Mouse (Mus musculus) forebrain, embryonic 14.5 days (tissue): ENCODE data around the gene Tuba1c. TPM values are rescaled to one million over a fixed set of nuclear protein-coding genes. Genes with fewer than 3 reads are reported as not detected.
"Not testable (repeated sequence)": the region's sequence is repeated elsewhere in the genome, so short reads cannot be mapped to it uniquely, and the experiment has no call there.

Source experiments
- ATAC-seq: fragments of 200-750 bp; cut with Nextera tagmentation; 2 replicates; pipeline ENCODE4 v1.8.0; 2017; ENCODE audit warnings: mild to moderate bottlenecking, moderate library complexity
- DNase-seq: peaks from one replicate; pipeline ENCODE4 v3.0.0-alpha.2; 2015; ENCODE audit warnings: low spot score
- H3K27ac ChIP-seq: fragments of 300-500 bp; sonication (generic); 2 replicates; pipeline ENCODE4 v1.5.1; 2014; ENCODE audit warnings: low read depth, mild to moderate bottlenecking, control low read depth, low read length, moderate library complexity
- H3K27me3 ChIP-seq: fragments of 300-500 bp; sonication (generic); replicated peaks from 2 replicates; pipeline ENCODE4 v1.6.1; 2014; ENCODE audit warnings: low read length, control low read depth, mixed read lengths; ENCODE audit not compliant: control insufficient read depth, insufficient read depth
- H3K36me3 ChIP-seq: fragments of 300-500 bp; sonication (generic); 2 replicates; pipeline ENCODE4 v1.6.1; 2014; ENCODE audit warnings: low read length, control low read depth; ENCODE audit not compliant: control insufficient read depth, insufficient read depth
- H3K4me1 ChIP-seq: fragments of 300-500 bp; sonication (generic); 2 replicates; pipeline ENCODE4 v1.6.1; 2014; ENCODE audit warnings: antibody characterized with exemption, low read length, control low read depth; ENCODE audit not compliant: control insufficient read depth, insufficient read depth
- H3K4me2 ChIP-seq: fragments of 300-500 bp; sonication (generic); 2 replicates; pipeline ENCODE4 v1.6.1; 2014; ENCODE audit warnings: mild to moderate bottlenecking, control low read depth, low read length
- H3K4me3 ChIP-seq: fragments of 300-500 bp; sonication (generic); 2 replicates; pipeline ENCODE4 v1.5.1; 2014; ENCODE audit warnings: low read depth, low read length, control low read depth
- H3K9ac ChIP-seq: fragments of 300-500 bp; sonication (generic); 2 replicates; pipeline ENCODE4 v1.6.1; 2014; ENCODE audit warnings: mild to moderate bottlenecking, low read length, control low read depth, moderate library complexity
- H3K9me3 ChIP-seq: fragments of 300-500 bp; sonication (generic); replicated peaks from 2 replicates; pipeline ENCODE4 v1.6.1; 2016; ENCODE audit warnings: low read length, control low read depth, mixed read lengths; ENCODE audit not compliant: control insufficient read depth
- WGBS: fragments of 180-500 bp; shearing (Covaris S2); extraction: QIAGEN DNeasy Blood & Tissue Kit; methylation state at CpG from one replicate; pipeline ENCODE4 v1.1.7; 2014; 5-methylcytosine and 5-hydroxymethylcytosine counted together
- polyA plus RNA-seq: library from polyadenylated mRNA; unstranded; fragments of >200 nt; fragmentation: Nextera tagmentation; extraction: Ambion mirVana; gene quantifications from 2 replicates; pipeline ENCODE4 v1.2.1, GENCODE M21; 2014

Tuba1c gene
- polyA plus RNA-seq, 1 experiment from 2014 or later, result 93.1 TPM

DNA sequence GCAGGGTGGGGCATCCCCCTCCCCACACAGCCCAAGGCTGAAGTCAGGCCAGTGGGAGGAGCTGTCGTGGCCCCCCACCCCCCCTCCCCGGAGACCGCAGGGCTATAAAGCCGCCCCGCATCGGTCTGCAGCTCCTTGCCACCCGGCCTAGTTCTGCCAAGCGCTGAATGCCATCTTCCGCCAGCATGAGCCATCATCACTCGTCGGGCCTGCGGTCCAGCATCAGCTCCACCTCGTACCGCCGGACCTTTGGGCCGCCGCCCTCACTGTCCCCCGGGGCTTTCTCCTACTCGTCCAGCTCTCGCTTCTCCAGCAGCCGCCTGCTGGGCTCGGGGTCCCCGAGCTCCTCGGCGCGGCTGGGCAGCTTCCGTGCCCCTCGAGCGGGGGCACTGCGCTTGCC lies 25.3 kb downstream of the Tuba1c start, which contains the start of gene Prph:
Prph (plus strand) TSS at position 135 of the 400 bp plus-strand sequence.
- Histone ChIP-seq H3K4me2 (peak within 1 kb of the TSS; percentile 65), H3K4me3 (peak within 1 kb of the TSS; percentile 30), H3K9ac (peak within 1 kb of the TSS; percentile 40), H3K27me3 (peaks cover 60% of the 10 kb centered on the region), H3K9me3 (no peaks in the 10 kb centered on the region), H3K4me1 (peaks cover 15% of the 10 kb centered on the region), H3K36me3 (no peaks in the 10 kb centered on the region), H3K27ac (no peak within 1 kb of the TSS)
- WGBS, result 3% methylated on average over 29 of the region's 30 CpGs
- ATAC-seq (no peak), DNase-seq (no peak)

DNA sequence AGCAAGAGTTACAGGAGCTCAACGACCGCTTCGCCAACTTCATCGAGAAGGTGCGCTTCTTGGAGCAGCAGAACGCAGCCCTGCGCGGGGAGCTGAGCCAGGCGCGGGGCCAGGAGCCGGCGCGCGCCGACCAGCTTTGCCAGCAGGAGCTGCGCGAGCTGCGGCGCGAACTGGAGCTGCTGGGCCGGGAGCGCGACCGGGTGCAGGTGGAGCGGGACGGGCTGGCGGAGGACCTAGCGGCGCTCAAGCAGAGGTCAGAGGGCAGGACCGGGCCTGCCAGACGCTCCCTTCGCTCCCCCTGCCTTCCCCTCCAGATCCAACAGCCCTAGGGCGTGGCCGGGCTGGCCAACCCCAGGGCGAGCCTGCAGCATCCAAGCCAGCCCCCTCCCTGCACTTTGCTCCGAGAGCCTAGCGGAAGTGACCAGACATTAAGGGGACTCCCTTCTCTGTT lies 25.8 kb downstream of the Tuba1c start:
- ATAC-seq, result peak; percentile 70
- Histone ChIP-seq H3K4me2 (peak overlapping the region; percentile 65), H3K9ac (peak overlapping the region; percentile 40), H3K4me3 (peak overlapping the region; percentile 30), H3K4me1 (peaks cover 15% of the 10 kb centered on the region), H3K27ac (no peak overlapping the region), H3K9me3 (no peaks in the 10 kb centered on the region), H3K27me3 (peaks cover 60% of the 10 kb centered on the region), H3K36me3 (no peaks in the 10 kb centered on the region)
- under 1% methylated on average over 37 of the region's 37 CpGs for WGBS
- peak; percentile 74 for DNase-seq

DNA sequence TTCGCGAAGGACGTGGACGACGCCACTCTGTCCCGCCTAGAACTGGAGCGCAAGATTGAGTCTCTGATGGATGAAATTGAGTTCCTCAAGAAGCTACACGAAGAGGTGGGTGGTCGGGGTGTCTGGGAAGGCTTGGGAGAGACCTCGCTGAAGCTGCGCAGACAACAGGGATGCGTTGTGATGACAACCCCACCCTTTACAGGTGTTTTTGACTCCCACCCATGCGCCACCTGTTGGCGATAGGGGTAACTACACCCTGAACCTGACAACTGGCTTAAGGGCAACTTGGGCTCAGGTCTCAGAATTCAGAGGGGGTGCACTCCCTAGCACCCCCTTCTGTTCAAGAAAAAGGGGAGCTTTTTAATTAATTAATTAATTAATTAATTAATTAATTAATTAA lies 26.6 kb downstream of the Tuba1c start:
- H3K4me2 ChIP-seq, result peak overlapping the region; percentile 65
- 3% methylated on average over 14 of the region's 14 CpGs for WGBS

DNA sequence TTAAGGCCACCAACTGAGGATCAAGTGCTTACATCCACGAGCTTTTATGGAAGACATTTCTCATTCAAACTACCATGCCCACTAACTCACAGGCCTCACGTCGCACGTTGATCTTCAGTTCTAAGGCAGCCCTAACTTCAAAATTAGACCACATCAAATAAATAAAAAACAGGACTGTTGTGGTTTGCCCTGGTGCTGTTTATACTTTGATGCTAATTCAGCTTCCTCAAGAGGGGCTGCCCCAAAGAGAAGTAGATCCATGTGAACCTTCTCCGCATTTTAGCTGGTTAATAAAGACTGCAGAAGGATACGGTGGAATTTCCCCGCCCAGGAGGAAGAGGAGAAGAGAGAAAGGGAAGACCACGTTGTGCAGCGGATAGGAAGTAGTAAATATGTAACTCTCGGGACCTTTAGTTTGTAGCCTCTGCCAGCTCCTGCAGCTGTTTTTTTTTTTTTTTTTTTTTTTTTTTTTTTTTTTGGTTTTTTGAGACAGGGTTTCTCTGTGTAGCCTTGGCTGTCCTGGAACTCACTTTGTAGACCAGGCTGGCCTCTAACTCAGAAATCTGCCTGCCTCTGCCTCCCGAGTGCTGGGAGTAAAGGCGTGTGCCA lies 36.0 kb downstream of the Tuba1c start:
- 86% methylated on average over 12 of the region's 12 CpGs for WGBS
- no peak for ATAC-seq

More for the DNA sequence above, 26.6 kb downstream of the Tuba1c start:
- no peak overlapping the region for H3K27ac ChIP-seq
- no peaks in the 10 kb centered on the region for H3K9me3 ChIP-seq
- peak; percentile 46 for DNase-seq
- peaks cover 60% of the 10 kb centered on the region for H3K27me3 ChIP-seq
- no peak for ATAC-seq
- H3K9ac ChIP-seq, result no peak overlapping the region
- H3K4me1 ChIP-seq, result peaks cover 15% of the 10 kb centered on the region
- H3K36me3 ChIP-seq, result no peaks in the 10 kb centered on the region
- H3K4me3 ChIP-seq, result peak overlapping the region; percentile 30; the same call in 1 of the 2 replicates

DNA sequence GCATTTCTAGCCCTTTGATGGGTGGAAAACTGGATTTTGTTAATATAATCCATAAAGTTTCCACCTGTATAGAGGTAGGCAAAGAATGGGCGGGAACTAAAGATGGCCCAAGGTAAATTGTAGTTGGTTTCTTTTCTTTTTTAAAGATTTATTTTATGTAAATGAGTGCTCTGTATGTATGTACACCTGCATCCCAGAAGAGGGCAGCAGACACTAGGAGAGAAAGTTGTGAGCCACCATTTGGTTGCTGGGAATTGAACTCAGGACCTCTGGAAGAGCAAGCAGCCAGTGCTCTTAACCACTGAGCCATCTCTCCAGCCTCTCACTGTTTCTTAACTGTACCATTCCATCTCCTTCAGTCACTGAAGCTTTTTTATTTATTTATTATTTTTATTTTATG lies 42.3 kb downstream of the Tuba1c start:
- Histone ChIP-seq H3K9me3 (no peaks in the 10 kb centered on the region), H3K27me3 (no peaks in the 10 kb centered on the region), H3K4me2 (no peak overlapping the region), H3K4me3 (no peak overlapping the region), H3K9ac (no peak overlapping the region), H3K36me3 (no peaks in the 10 kb centered on the region), H3K27ac (no peak overlapping the region), H3K4me1 (peaks cover 13% of the 10 kb centered on the region)
- ATAC-seq (no peak), DNase-seq (no peak)
- 74% methylated on average over 1 of the region's 1 CpGs for WGBS

More for the DNA sequence above, 36.0 kb downstream of the Tuba1c start:
- H3K36me3 ChIP-seq, result no peaks in the 10 kb centered on the region
- H3K27ac ChIP-seq, result no peak overlapping the region
- H3K4me2 ChIP-seq, result no peak overlapping the region
- no peaks in the 10 kb centered on the region for H3K27me3 ChIP-seq
- H3K4me3 ChIP-seq, result no peak overlapping the region
- H3K9me3 ChIP-seq, result no peaks in the 10 kb centered on the region
- no peaks in the 10 kb centered on the region for H3K4me1 ChIP-seq
- DNase-seq, result no peak
- no peak overlapping the region for H3K9ac ChIP-seq

DNA sequence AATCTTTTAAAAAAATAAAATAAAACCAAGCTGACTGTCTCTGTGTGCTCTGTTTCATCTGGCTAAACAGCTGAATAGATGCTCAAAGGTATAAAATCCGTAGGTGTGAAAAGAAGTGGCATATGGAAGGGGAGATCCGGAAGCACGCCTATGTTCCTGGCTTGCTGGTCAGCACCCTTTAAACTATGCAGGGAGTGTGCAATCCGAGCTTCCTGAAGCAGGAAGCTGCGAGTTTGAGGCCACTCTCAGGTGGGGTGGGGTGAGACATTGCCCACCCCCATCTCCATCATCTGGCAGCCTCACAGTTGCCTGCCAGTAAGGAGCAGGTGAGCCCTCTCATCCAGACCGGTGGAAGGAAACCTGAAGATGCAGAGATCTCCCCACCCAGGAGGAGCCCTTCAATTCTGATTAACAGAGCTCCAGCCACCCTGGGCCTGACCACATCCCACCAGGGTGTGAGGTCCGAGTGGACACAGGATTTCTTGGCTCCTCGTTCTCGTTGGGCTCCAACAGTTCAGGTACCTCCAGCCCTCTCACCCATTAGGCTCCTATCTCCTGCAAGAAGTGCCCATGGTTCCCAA lies 44.4 kb downstream of the Tuba1c start, which contains the start of gene Troap:
Troap (plus strand) TSS at position 557 of the 581 bp plus-strand sequence.
- Histone ChIP-seq H3K9me3 (no peaks in the 10 kb centered on the region), H3K4me2 (peak within 1 kb of the TSS; percentile 92), H3K36me3 (peaks cover 17% of the 10 kb centered on the region), H3K27me3 (no peaks in the 10 kb centered on the region), H3K4me1 (peaks cover 13% of the 10 kb centered on the region), H3K27ac (peak within 1 kb of the TSS; percentile 97), H3K4me3 (peak within 1 kb of the TSS; percentile 48), H3K9ac (peak within 1 kb of the TSS; percentile 77)
- DNase-seq, result no peak
- 24% methylated on average over 9 of the region's 9 CpGs for WGBS
- peak; percentile 65; the same call in 1 of the 2 replicates for ATAC-seq

DNA sequence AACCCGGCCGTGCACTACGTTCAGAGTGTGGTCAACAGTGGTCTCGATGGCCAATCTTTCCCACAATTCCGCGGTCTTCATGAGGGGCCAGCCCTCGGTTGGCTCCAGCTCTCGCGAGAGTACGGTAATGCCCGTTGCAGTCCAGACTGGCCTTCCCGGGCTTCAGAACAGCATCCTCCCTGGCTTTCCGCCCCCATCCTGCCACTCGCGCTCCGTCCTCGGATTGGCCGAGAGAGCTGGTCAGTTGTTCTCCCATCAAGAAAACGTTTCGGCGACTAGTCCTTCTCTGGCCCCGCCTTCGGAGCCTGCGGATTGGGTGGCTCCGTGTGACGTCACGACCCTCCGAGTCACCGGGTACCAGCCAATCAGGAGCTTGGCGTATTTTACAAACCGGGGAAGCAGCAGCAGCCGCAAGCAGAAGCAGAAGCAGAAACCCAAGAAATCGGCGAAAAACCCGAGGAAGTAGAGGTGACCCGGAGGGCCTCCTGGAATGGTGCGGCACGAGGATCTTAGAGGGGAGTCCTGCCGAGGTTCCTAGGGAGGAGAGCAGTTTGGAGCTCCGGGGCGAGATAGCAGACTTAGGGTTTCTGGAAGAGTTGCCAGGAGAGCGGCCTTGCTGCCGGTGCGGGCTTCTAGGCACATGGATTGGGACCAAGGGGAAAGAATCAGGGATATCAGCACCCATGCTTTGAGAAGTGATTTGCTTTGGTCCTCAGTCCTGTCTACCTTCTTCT lies 45.1 kb downstream of the Tuba1c start:
- peaks cover 13% of the 10 kb centered on the region for H3K4me1 ChIP-seq
- under 1% methylated on average over 44 of the region's 44 CpGs for whole genome bisulfite sequencing
- peak overlapping the region; percentile 92 for H3K4me2 ChIP-seq
- H3K36me3 ChIP-seq, result peaks cover 17% of the 10 kb centered on the region
- peak; percentile 99 for ATAC-seq
- H3K9ac ChIP-seq, result peak overlapping the region; percentile 77
- H3K4me3 ChIP-seq, result peak overlapping the region; percentile 48
- no peaks in the 10 kb centered on the region for H3K9me3 ChIP-seq
- DNase-seq, result peak; percentile 99
- H3K27ac ChIP-seq, result peak overlapping the region; percentile 97
- no peaks in the 10 kb centered on the region for H3K27me3 ChIP-seq

DNA sequence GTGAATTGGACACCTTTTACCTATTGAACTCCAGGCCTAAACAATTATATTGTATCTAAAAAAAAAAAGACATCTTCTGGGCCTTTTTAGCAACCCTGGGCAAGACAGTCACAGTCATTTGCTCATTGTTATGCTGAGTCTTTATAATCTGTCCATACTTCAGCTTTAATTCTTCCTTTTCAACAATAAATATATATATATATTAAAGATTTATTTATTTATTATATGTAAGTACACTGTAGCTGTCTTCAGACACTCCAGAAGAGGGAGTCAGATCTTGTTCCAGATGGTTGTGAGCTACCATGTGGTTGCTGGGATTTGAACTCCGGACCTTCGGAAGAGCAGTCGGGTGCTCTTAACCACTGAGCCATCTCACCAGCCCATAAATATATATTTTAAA lies 46.3 kb downstream of the Tuba1c start:
- not testable (repeated sequence) for H3K27me3 ChIP-seq, ATAC-seq, H3K9me3 ChIP-seq, H3K27ac ChIP-seq, DNase-seq, H3K9ac ChIP-seq
- Histone ChIP-seq H3K4me2 (peak overlapping the region; percentile 92), H3K4me1 (peaks cover 13% of the 10 kb centered on the region), H3K36me3 (peaks cover 19% of the 10 kb centered on the region), H3K4me3 (peak overlapping the region; percentile 48; the same call in 1 of the 2 replicates)
- 94% methylated on average over 3 of the region's 3 CpGs for WGBS
